Mouse (Mus musculus) right cerebral cortex, postnatal 10 days (tissue): ENCODE data around the gene Cct5.

Experiments
- DNase-seq, 2 experiments: peaks; one replicate each; pipeline ENCODE4 v3.0.0; 2021; ENCODE audit warnings: low spot score in 2 of 2

Cct5 gene

GRCm38 (mm10) chr15:31563577-31564546, 37.7 kb downstream of the Cct5 start:
- no peak for DNase-seq

- no peak for DNase-seq
These were observed 38.8 kb downstream of the Cct5 start for GRCm38 (mm10) chr15:31562847-31563246.

GRCm38 (mm10) chr15:31561976-31562375, 39.6 kb downstream of the Cct5 start:
- no peak for DNase-seq

- DNase-seq = no peak
These were observed 40.2 kb downstream of the Cct5 start for GRCm38 (mm10) chr15:31561390-31561789.

- no peak for DNase-seq
These were observed 46.7 kb downstream of the Cct5 start for GRCm38 (mm10) chr15:31554855-31555254.

- no peak for DNase-seq
These were observed 51.2 kb downstream of the Cct5 start for GRCm38 (mm10) chr15:31550381-31550780.

GRCm38 (mm10) chr15:31547421-31547820, 54.2 kb downstream of the Cct5 start:
- DNase-seq = no peak

GRCm38 (mm10) chr15:31546291-31546690, 55.3 kb downstream of the Cct5 start:
- DNase-seq = no peak

- no peak for DNase-seq
These were observed 56.5 kb downstream of the Cct5 start for GRCm38 (mm10) chr15:31545058-31545457.

GRCm38 (mm10) chr15:31543246-31543645, 58.4 kb downstream of the Cct5 start:
- DNase-seq = no peak

GRCm38 (mm10) chr15:31542013-31542958, 59.3 kb downstream of the Cct5 start:
- no peak for DNase-seq
